Mouse (Mus musculus) right cerebral cortex, adult 2 months (tissue): ENCODE measurements around the gene Lamb1.

Source experiments
- DNase-seq, 2 experiments: peaks; one replicate each; pipeline ENCODE4 v3.0.0; 2021 to 2022; ENCODE audit warnings: low spot score in 2 of 2

The Lamb1 gene

DNA sequence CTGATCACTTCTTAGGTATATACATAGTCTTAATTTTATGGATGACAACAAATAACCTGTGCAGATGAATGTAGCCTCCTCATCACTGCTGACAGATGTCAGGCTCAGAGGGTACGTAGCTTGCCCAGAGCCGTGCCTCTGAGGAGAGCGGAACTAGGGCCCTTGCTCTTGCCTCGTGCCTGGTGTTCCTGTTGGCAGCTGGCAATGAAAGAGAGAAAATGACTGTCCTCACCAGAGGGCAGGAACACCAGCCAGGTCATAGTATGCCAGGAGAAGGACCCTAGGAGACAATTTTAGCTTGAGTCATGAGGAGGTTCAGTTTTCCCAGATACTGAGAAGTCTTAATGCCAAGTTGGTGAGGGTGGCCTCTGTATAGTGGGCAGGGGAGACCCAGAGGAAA, 48.1 kb downstream of the Lamb1 start:
- DNase-seq, result no peak

DNA sequence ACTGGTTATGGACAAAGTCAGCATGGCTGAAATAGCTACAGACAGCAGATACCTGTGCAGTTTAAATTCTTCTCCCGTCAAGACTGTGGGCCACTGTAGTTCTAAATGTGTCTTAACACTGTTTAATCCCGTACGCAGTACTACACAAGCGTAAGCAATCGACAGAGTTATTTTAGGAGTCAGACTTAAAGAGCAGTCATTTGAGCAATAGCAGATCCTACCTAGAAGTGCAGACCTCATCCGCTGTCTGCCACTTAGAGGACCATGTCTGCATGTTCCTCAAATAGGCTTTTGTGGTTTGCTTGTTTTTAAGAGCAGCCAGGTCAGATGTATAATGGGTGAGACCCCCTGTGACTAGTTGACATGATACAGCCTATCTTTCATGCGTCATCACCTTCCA, 49.3 kb downstream of the Lamb1 start:
- no peak for DNase-seq

DNA sequence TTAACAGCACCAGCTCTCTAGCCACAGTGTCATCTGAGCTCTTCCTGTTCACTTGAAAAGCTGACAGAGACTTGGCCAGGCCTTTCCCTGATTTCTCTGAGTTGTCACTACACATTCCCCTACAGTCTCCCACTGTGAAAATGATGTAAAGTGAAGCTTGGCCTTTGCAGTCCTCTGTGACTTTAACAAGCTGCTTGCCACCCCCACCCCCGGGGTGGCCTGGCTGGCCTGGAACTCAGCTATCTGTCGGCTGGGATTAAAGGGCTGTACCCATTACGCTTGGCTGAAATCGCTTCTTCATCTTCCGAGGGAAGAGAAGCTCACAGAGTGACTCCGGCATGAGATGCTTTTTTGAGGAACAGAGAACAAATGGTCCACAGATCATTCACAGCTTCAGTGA, 50.9 kb downstream of the Lamb1 start:
- no peak for DNase-seq

DNA sequence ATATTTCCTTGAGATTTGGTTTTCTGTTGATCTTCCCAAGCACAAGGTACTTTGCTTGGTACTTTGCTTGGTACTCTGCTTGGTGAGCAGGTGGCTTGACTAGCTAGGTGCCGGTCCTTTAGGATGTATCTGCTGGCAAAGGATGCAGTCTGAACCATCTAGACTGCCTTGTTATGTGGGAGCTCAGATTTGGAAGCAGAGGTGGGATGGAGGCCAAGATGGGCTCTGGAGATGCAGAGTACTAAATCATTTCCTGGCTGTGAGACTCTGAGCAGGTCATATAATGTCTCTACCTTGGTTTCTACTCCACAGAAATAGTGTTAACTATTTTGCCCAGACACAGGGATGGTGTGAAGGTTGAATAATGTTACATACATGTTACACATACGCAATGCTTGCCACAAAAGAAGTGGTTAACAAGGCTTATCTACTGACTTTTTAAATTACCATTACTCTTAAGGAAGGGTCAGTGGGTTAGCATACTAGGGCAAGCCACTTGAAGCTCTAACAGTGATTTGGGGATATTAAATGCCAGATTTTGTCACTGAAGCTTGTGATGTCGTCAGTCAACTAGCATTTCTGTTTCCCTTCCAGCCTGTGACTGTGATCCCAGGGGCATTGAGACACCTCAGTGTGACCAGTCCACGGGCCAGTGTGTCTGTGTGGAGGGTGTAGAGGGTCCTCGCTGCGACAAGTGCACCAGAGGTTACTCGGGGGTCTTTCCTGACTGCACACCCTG, 52.8 kb downstream of the Lamb1 start:
- DNase-seq, result no peak

DNA sequence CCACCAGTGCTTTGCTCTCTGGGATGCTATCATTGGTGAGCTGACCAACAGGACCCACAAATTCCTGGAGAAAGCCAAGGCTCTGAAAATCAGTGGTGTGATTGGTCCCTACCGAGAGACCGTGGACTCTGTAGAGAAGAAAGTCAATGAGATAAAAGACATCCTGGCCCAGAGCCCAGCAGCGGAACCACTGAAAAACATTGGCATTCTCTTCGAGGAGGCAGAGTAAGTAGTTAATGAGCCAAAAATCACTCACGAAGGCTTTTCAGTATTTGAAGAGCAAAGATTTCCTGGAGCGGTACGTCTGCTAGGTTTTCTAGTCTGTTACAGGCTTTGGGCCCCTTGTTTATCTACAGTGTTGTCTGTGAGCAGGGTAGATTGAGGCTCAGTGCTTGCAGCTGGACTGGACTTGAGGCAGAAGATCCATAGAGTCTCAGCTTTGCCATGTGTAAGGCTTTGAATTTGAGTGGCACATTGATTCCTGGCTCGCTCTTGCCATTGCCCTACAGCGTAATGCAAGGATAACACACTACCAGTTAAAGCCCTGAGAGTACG, 53.5 kb downstream of the Lamb1 start:
- no peak for DNase-seq

DNA sequence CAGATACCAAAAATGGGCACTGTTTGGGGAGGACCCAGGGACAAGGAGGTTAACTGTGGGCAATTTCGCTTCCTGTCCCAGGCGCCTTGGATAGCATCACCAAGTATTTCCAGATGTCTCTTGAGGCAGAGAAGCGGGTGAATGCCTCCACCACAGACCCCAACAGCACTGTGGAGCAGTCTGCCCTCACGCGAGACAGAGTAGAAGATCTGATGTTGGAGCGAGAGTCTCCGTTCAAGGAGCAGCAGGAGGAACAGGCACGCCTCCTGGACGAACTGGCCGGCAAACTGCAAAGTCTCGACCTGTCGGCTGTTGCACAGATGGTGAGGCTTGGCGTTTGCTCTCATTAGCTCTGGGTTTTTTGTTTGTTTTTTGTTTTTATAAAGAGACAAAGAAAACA, 55.8 kb downstream of the Lamb1 start:
- DNase-seq, result no peak

DNA sequence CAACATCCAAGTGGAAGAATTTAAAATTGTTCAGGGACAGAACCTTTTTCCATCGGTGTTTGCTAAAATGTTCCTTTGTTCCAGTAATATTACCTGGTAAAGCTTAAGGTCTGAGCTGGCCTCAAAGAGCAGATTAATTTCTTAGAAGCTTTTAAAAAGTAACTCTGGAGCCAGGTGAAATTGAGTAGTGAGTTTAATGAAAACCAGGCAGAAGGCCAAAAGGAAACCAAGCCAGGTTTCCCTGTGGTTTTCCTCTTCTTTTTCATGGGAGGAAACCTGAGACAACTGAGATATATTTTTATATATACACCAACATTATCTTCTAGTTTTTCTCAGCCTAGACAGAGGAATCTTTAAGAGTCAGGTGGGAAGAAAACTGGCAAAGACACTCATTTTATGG, 56.5 kb downstream of the Lamb1 start:
- DNase-seq, result no peak

DNA sequence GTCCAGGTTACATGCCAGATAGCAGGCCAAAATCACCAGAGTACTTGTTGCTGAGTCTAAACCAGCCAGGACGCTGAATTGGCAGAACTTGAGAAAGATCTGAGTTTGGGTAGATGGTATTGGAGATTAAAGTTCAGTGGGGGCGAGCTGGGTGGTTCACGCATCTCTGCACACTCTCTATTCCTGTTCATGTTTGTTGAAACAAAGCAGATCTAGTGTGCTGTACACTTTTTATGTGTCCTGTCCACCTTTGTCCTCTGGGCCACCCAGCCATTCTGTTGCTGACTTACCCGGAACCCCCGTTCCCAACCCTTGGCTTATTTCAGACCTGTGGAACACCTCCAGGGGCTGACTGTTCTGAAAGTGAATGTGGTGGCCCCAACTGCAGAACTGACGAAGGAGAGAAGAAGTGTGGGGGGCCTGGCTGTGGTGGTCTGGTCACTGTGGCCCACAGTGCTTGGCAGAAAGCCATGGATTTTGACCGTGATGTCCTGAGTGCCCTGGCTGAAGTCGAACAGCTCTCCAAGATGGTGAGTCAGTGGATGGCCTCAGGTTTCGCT, 58.2 kb downstream of the Lamb1 start:
- DNase-seq, result no peak

DNA sequence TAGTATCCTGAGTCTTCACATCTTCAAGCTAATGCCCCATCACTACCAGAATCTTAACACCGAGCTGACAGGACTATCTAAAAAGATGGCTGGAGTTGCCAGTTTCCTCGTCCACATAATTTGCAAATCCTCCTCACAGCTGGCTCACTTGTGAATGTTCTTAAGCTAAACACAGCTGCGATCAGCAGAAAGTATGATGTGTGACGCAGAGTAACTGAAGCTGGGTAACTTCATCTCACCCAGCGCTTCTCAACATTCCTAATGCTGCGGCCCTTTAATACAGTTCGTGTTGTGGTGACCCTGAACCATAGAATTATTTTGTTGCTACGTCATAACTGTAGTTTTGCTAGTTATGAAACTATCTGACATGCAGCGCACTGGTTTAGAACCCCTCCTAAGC, 62.1 kb downstream of the Lamb1 start:
- DNase-seq, result no peak

DNA sequence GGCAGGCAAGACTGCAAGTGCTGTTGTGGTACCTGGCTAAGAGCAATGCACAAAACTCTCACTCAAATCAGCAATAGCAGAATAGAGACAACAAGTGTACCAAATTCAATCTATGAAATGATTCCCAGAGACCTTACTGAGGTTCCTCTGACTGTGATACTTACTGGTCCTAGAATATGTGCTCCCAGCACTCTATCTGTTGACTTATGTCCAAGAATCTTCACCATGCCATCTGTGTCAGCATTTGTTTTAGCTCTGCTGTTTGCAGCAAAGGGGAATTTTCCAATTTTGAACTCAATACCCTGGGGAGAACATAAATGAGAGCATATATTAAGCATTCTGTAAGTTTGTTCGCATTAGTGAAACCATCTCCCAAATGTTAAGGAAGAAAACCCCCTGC, 68.2 kb downstream of the Lamb1 start:
- DNase-seq, result no peak

DNA sequence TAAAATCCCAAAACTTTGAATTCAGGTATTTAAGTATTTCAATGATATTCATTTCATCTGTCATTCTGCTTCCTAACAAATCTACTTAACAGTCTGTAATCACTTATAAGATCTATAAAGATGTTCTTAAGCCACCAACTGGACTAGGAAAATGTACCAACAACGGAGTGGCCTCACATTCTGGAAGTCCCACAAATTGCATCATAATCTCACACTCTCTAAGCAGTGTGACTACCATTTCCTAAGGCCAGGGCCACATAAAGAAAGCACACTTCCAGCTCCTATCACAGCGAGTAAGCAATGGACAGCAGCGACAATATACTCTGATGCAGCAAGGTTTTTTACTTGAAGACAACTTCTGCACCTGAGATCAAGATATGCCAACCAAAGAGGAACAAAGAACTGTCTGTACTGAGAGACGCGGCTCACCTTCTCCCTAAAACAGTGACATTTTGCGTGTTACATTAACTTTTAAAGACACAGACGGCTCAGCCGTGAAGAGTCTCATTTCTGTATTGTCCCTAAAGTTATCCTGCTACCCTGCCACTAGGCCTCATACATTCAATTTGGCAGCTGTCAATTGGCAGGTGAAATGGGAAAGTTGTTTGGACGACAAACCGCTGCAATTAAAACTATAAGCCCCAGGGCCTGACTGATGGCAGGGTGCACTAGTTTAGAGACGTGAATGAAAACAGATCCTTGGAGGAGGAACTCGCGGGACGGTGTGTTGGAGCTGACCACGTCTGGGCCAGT, 85.3 kb downstream of the Lamb1 start:
- no peak for DNase-seq

DNA sequence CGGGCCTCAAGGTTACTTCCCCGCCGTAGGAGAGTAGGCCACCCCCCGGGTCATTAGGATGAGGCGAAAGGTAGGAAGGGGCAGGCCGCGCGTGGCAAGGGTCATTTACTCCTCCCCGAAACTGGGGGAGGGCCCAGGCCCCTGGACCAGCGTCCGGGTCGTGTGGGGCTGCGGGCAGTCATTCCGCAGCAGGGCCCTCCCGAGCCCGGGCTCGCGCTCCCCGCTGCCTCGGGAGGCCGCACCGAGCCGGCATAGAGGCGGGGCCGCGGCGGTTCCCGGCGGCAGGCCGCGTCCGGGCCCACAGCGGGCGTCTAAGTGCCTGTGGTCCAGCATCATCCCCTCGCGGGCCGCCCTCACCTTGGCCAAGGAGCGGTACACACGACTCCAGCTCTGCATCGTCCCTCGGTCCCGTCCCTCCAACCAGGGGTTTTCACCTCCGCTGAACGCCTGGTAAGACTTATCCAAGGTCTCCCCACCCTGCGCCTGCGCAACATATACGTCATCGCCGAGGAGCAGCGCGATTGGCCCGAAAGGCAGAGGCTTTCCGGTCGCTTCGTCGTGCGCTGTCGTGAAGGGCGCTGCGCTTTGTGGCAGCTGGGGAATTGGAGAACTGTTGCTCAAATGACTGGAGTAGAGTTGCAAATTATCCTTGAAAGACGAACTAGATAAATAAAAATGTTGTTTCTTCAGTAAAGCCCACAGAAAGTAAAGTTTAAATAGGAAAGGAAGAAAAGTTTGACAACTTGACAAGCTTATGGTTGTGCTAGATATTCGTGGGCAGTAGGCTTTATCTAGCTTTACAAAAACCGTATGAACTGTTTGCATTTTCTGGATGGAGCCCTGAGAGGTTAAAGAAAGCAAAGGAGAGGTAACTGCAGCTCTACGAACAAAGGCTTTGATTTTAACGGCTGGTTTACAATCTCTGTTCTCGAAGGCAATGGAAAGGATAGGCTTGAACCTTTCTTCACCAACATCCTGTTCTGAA, 86.2 kb downstream of the Lamb1 start, which contains the start of gene Dld:
Gene Dld, minus strand, starts transcription at position 510 of the 985 bp plus-strand sequence.
- DNase-seq, result peak; percentile 97 to 98

DNA sequence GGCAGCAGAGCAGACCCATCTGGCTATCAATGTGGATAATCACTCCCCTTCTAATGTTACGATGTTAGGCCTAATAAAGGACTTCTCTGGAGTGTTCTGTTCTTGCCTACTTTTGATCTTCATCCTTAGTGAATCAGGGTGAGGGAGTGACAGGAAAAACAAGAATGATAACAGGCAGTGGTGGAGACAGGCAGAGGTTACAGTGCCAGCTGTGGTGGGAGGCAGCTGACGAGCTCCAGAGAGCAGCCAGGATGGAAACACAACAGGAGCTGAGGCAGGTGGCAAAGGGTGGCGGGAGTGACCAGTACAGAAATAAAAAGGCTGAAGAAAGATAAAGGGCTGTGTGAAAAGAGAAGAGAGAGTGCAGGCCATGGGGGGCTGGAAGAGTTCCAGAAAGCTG, 101.4 kb downstream of the Lamb1 start:
- no peak for DNase-seq

DNA sequence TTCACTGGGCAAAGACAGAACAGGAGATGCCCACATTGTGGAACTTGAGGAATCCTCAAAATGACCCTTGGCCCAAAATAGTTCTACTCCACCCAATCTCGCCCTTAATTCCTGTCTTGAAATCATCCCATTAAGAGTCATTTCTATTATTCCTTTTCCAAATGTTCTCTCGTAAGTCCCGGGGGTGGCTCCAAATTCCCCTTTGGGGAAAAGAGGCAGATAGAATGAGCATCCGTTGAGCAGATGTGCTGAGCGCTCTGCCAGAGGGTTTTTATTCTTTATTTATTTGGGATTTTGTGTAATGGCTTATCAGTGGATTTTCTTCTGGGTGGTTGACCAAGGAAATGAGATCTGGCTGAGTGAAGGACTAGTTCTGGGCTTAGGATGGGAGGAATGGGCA, 102.7 kb downstream of the Lamb1 start:
- DNase-seq, result no peak

DNA sequence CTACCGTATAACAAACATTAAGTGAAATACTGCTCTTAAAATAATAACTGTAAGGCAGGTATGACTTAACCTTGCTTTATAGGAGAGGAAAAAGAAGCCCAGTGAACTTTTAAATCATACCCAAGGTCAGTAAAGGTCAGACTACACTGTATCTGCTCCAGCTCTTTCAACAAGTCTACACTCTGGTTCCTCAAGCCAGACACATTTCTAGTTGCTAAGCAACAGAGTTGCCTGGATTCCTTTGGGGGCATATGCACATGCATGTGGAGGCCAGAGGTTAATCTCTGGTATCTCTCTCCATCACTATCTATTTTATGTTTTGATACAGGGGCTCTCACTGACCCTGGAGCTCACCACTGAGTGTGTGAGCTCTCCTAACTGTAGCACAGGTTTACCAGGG, 104.1 kb downstream of the Lamb1 start:
- DNase-seq, result no peak

DNA sequence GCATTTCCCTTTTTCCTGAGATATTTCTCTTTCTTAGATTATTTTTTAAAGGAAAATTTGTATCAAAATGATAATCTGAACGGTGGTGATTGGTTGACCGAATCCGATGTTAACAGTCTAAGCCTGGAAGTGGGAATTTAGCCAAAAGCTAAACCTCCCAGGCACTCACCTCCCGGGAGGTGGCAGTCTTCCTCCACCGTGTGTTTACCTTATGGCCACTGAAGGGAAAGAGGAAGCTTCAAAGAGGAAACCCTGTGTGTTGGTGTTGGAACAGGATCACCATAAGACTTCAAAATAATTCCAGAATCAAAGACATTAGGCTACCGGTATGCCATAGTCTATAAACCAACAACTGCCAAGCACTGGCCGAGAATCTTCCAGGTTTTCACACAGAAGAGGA, 104.6 kb downstream of the Lamb1 start:
- no peak for DNase-seq

DNA sequence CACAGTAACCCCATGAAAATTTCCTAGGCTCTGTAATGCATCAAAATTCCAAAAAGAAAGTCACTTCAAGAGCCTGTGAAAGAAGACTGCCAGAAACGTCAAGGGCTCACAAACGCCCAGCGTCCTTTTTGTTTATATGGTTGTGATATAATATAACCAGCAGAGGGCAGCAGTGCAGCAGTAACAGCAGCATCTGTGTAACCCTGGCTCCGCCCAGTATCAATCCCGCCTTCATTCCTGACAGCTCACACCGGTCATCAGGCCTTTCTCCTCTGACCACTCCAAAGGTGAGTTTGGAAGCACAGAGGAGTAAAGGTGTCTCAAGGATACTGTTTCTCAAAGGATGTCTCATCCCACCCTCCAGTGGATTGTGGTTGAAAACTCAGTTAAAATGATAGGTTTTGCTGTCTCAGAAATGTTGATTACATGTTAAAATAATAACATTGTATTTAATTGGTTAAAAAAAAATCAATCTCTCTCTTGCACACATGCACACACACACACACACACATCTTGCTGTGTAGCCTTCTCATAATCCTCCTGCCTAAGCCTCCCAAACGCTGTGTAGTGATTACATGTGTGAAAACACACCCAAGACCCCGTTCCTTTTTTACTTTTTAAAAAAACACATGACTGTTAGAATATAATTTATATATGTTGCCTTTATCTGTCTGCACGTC, 109.7 kb downstream of the Lamb1 start:
- DNase-seq, result peak; percentile 72

DNA sequence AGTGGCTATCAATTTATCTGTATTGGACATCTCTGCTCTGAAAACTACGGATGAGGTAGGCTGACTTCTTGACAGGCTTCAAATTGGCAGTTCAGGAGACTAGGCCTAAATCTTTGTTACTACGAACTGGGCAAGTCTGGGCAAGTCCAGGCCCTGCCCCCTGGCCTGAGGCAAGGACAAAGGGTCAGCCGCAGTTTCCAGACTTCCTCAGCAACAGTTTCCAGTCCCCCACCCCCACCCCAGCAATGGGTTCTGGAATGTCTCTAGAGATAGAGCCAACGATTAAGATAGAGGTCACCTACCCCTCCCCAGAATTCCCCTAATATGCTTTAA, 110.2 kb downstream of the Lamb1 start:
- no peak for DNase-seq

DNA sequence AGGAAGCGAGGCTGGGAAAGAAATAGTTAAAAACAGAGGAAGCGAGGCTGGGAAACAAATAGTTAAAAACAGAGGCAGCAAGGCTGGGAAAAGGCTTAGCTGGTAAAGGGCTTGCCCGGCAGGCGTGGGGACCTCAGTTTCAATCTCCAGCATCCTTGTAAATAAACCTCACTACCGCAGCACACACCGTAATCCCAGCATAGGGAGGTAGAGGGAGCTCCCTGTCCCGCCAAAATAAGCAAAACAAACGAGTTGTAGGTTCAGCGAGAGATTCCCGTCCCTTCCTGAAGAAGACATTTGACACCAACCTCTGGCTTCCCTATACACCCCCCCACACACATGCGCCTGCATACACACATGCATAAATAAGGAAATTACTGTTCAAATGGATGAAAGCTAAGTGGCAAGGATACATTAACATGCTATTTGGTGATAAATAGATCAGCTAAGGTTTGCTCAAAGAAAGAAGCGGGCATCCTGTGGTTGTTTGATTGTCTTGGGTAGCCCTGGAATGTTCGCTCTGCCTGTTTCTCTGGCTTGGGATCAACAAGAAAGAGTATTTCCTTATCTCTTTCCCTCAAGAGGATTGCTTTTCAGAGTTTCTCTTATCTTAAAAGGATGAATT, 111.4 kb downstream of the Lamb1 start:
- no peak for DNase-seq

DNA sequence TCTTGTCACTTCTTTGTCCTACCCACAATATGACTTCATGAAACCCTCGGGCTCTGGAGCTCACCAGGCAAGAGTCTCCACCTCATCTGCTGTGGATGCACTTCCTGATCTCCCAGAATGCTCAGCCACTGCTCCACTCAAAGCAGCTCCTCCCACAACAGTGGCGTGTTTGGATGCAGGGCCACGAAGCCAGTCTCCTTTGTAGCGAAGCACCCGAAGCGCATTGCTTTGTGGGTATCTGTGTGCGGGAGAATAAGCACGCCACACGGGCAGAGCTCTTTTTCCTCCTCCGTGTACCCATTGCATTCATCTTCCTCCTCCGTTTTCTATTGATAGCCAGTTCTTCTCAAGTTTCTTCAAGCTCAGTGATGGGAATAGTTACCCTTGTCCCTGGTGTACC, 112.2 kb downstream of the Lamb1 start:
- DNase-seq, result no peak
